Mouse (Mus musculus) activated CD4-positive, CD25-positive, alpha-beta regulatory T cell, adult 4 months (primary cell): ENCODE results near the gene Tex22. TPM values are rescaled to one million over a fixed set of nuclear protein-coding genes. Genes with fewer than 3 reads are reported as not detected.

Experiments used
- polyA plus RNA-seq, 2 experiments: library from polyadenylated mRNA; unstranded; fragments of 100-300 nt; shearing (Covaris generic); gene quantifications; one replicate each; pipeline ENCODE4 v1.2.1; 2017

Gene Tex22
- polyA plus RNA-seq, 2 experiments from 2014 or later, result 0.29 TPM; not detected in 1

Other genes with a start within 250 kb of the Tex22 start
- 10 to 100 TPM; 63.6 to 87.5 TPM for gene Cdca4, start 245.1 kb upstream of the Tex22 start, polyA plus RNA-seq
- 10 to 100 TPM; 65.9 to 77.3 TPM for gene Gpr132, start 206.3 kb upstream of the Tex22 start, polyA plus RNA-seq
- under 1 TPM in 1 of 2 experiments, not detected in 1; 0.74 TPM for gene Jag2, start 144.7 kb upstream of the Tex22 start, polyA plus RNA-seq
- gene Nudt14, start 132.4 kb upstream of the Tex22 start, polyA plus RNA-seq, result 10 to 100 TPM; 39.0 to 46.2 TPM
- gene Btbd6, start 98.0 kb upstream of the Tex22 start, polyA plus RNA-seq, result 1 to 10 TPM; 8.3 to 8.9 TPM
- 10 to 100 TPM; 24.7 to 25.0 TPM for gene Brf1, start 73.8 kb upstream of the Tex22 start, polyA plus RNA-seq
- 1 to 10 TPM; 5.4 to 6.6 TPM for gene Pacs2, start 60.0 kb upstream of the Tex22 start, polyA plus RNA-seq
- 10 to 100 TPM; 12.9 to 16.0 TPM for gene Mta1, start 23.8 kb downstream of the Tex22 start, polyA plus RNA-seq
- gene Crip2, start 65.7 kb downstream of the Tex22 start, polyA plus RNA-seq, result 1 to 10 TPM; 4.5 to 5.6 TPM
- 1,000 to 10,000 TPM; 1,240 to 2,098 TPM for gene Crip1, start 71.8 kb downstream of the Tex22 start, polyA plus RNA-seq
- gene Tedc1, start 81.9 kb downstream of the Tex22 start, polyA plus RNA-seq, result 1 to 10 TPM; 3.5 to 5.0 TPM
- not detected for gene Tmem121, start 111.4 kb downstream of the Tex22 start, polyA plus RNA-seq